Mouse (Mus musculus): ENCODE data around the gene Aqp9. TPM values are rescaled to one million over a fixed set of nuclear protein-coding genes. Genes with fewer than 3 reads are reported as not detected.

The Aqp9 gene
- polyA plus RNA-seq, 1 experiment from 2014 or later: 9.3 TPM

DNA sequence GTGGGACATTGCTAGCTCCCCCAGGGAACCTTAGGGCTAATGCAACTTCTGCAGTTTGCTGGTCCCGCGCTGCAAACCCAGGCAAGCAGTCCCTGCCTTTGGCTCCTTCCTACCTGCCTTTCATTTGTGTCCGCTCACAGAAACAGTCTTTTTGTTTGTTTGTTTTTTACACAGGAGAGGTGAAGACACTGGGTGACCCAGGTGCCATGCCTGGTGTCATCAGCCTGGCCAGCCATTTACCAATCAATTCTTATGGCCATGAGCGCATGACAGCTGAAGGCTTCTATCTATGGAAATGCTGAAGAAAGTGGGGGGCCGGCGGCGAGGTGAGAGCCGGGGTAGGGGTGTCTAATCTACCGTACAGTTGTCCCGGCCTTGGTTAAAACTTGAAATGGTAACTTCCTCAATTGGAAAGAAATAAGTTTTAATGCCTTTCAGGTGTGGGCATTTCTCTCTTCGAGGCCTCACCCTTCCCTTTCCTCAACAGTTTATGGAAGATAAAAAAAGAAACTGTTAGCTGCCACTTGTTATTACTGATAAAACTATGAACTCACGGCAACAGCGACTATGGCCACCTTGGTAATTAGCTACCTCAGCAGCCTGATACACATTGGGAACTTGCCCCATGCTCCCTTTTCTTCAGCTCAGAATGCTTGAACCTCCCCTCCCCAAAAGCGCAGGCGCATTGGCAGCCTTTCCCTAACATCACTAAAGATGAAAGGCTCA, 10.4 kb downstream of the Aqp9 start:
- Histone ChIP-seq H3K4me3 (replicated peaks) (peak overlapping the region; percentile 19; the same call in 1 of the 2 replicates), H3K9ac (peak overlapping the region; percentile 67), H3K4me2 (peak overlapping the region; percentile 58), H3K9me3 (replicated peaks) (no peaks in the 10 kb centered on the region), H3K27ac (peak overlapping the region; percentile 96), H3K27me3 (no peaks in the 10 kb centered on the region), H3K36me3 (no peaks in the 10 kb centered on the region), H3K4me1 (replicated peaks) (peaks cover 94% of the 10 kb centered on the region)
- DNase-seq (no peak), ATAC-seq (ENCODE audit: low read depth) (peak; percentile 59)
- WGBS (ENCODE audit: insufficient replicate concordance): 30% methylated on average over 15 of the region's 15 CpGs

DNA sequence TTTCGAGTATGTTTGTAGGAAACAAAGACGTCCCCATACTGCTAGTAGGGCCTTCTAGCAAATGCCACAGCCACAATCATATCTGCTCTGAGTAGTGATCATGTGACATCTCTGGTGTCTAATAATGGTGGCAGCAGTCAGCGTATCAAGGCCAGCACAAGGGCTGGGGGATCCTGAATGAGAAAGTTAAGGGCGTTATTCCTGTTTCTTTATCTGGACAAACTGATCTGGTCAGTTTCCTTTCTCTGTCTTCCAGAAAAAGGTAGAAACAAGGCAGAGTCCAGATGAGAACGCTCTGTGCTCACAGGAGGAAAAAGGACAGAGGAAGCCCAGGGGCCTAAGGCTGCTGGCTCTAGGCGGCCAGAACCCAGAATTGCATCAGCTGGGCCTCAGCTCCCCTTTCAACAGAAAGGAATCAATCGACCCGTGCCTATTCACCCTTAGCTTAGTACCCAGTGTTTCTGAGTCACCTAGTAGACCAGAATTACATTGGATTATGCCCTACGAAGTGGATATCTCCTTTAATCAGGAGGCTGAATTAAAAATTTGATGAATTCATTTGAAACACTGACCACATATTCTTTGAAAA, 11.9 kb downstream of the Aqp9 start:
- peak overlapping the region; percentile 58; the same call in 1 of the 2 replicates for H3K4me2 ChIP-seq
- H3K4me3 ChIP-seq (replicated peaks): no peak overlapping the region
- peak overlapping the region; percentile 96 for H3K27ac ChIP-seq
- WGBS (ENCODE audit: insufficient replicate concordance): 17% methylated on average over 9 of the region's 9 CpGs
- ATAC-seq (ENCODE audit: low read depth): peak; percentile 79
- peaks cover 89% of the 10 kb centered on the region for H3K4me1 ChIP-seq (replicated peaks)
- H3K9me3 ChIP-seq (replicated peaks): no peaks in the 10 kb centered on the region
- no peaks in the 10 kb centered on the region for H3K27me3 ChIP-seq
- no peaks in the 10 kb centered on the region for H3K36me3 ChIP-seq
- peak; percentile 47 for DNase-seq
- H3K9ac ChIP-seq: peak overlapping the region; percentile 67

DNA sequence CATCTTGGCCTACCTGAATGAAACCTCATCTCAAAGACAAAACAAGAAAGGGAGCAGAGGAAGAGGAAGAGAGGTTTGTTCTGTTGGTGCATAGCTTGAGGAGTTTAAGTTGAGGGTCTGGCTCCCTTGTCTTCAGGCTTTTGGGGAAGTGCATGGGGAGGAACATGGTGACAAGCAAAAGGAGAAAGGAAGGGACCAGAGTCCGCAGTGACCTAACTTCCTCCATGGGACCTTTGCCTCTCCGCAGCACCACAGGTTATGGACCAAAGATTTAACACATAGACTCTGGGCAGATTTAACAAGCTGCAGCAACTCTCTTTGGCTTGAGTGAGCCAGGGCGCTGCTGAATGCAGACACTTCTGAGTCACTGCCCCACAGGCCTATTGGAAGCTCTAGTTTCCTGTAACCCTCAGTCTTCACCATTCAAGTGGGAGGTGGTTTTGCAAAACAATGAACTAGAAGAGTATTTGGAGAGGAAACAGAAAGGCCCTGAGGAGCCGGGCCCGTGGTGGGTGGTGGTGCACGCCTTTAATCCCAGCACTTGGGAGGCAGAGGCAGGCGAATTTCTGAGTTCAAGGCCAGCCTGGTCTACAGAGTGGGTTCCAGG, 13.0 kb downstream of the Aqp9 start:
- 67% methylated on average over 7 of the region's 7 CpGs for WGBS (ENCODE audit: insufficient replicate concordance)
- Histone ChIP-seq H3K9me3 (replicated peaks) (no peaks in the 10 kb centered on the region), H3K4me2 (no peak overlapping the region), H3K9ac (peak overlapping the region; percentile 33; the same call in 1 of the 2 replicates), H3K27ac (peak overlapping the region; percentile 96), H3K27me3 (no peaks in the 10 kb centered on the region), H3K4me3 (replicated peaks) (no peak overlapping the region), H3K36me3 (no peaks in the 10 kb centered on the region), H3K4me1 (replicated peaks) (peaks cover 89% of the 10 kb centered on the region)
- ATAC-seq (ENCODE audit: low read depth) (no peak), DNase-seq (no peak)

DNA sequence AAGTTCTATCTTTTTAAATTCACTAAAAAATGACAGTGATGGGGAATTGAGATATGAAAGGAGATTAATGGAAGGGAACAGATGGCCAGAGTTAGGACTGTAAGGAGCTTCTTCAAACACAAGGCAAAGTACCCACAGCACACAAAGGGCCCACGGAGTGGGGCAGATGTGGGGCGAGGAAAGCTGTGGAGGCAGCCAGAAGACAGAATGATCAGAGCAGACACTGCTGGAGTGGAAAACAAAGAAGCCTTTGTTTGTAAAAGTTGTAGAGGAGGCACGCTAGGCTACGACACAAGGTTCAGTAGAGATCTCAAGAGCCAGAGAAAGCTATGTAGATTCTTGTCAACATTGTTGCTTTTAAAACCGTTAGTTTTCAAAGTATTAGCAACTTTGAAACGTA, 17.1 kb downstream of the Aqp9 start:
- no peak for DNase-seq
- H3K27ac ChIP-seq: peak overlapping the region; percentile 79

DNA sequence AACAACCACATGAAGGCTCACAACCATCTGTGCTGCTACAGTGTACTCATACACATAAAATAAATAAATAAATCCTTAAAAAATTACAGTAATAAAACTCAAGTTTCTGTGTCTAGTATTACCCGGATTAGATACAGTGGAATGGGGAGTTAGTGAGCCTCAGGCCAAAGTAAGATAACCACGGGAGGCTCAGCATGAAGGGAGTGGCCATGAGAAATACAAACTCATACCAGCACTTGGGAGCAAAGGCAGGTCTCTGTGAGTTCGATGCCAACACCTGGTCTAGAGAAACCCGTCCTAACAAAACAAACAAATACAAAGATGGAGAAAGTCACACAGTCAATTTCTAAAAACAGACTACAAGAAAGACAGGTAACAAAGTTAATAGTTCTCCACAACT, 18.3 kb downstream of the Aqp9 start:
- 34% methylated on average over 4 of the region's 4 CpGs for WGBS (ENCODE audit: insufficient replicate concordance)
- Histone ChIP-seq H3K27ac (peak overlapping the region; percentile 76), H3K4me1 (replicated peaks) (peaks cover 84% of the 10 kb centered on the region), H3K4me3 (replicated peaks) (no peak overlapping the region), H3K36me3 (peaks cover 3% of the 10 kb centered on the region; the same call in 1 of the 2 replicates), H3K9me3 (replicated peaks) (no peaks in the 10 kb centered on the region), H3K4me2 (no peak overlapping the region), H3K9ac (peak overlapping the region; percentile 32; the same call in 1 of the 2 replicates), H3K27me3 (no peaks in the 10 kb centered on the region)
- DNase-seq (peak; percentile 53), ATAC-seq (ENCODE audit: low read depth) (peak; percentile 71)

More for the DNA sequence above, 17.1 kb downstream of the Aqp9 start:
- no peak for ATAC-seq (ENCODE audit: low read depth)
- Histone ChIP-seq H3K27me3 (no peaks in the 10 kb centered on the region), H3K4me1 (replicated peaks) (peaks cover 84% of the 10 kb centered on the region), H3K4me2 (no peak overlapping the region), H3K9ac (peak overlapping the region; percentile 26; the same call in 1 of the 2 replicates), H3K4me3 (replicated peaks) (no peak overlapping the region), H3K36me3 (no peaks in the 10 kb centered on the region), H3K9me3 (replicated peaks) (no peaks in the 10 kb centered on the region)
- 75% methylated on average over 6 of the region's 6 CpGs for WGBS (ENCODE audit: insufficient replicate concordance)

DNA sequence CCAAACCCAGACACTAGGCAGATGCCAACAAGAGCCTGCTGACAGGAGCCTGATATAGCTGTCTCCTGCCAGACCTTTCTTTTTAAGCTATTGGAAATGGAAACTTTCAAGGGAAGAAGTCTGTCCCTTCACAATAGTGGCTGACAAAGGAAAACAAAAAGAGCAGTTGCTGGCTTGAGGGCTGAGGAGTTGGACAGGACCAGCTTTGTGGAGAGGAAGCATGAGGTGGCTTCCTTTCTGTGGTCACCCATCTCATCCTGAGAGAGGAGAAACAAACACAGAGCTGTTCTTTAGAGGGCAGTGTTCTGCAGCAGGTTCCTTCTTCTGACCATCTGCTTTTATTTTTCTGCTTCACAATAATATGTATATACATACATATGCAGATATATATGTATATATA, 19.6 kb downstream of the Aqp9 start:
- Histone ChIP-seq H3K4me1 (replicated peaks) (peaks cover 79% of the 10 kb centered on the region), H3K4me2 (no peak overlapping the region), H3K27ac (peak overlapping the region; percentile 76), H3K27me3 (no peaks in the 10 kb centered on the region), H3K9ac (peak overlapping the region; percentile 44; the same call in 1 of the 2 replicates), H3K9me3 (replicated peaks) (no peaks in the 10 kb centered on the region), H3K4me3 (replicated peaks) (no peak overlapping the region), H3K36me3 (peaks cover 3% of the 10 kb centered on the region; the same call in 1 of the 2 replicates)
- ATAC-seq (ENCODE audit: low read depth): no peak
- DNase-seq: no peak

DNA sequence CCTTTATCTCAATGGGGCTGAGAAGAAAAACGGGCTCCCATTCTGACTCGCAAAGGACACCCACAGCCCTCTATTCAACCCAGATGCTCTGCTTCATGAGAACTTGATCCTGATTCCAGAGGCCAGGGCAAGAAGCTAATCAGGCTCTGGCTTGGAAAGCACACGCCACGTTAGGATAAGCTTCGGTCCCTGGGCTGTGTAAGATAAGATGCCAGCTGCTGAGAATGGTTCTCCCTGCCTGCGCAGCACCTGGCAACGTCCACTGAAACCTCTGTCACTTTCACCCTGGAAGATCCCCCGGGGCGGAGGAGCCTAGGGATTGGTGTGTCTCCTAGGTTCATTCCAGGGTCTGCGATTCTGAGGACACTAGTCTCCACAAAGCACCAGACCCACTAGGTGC, 22.3 kb downstream of the Aqp9 start:
- H3K9me3 ChIP-seq (replicated peaks): 0 out of 2 replicates have a peak, but pooled peaks cover 2% of the 10 kb centered on the region
- H3K4me3 ChIP-seq (replicated peaks): peak overlapping the region; percentile 20; the same call in 1 of the 2 replicates
- H3K9ac ChIP-seq: peak overlapping the region; percentile 56
- WGBS (ENCODE audit: insufficient replicate concordance): 25% methylated on average over 10 of the region's 10 CpGs
- no peaks in the 10 kb centered on the region for H3K27me3 ChIP-seq
- DNase-seq (no peak), ATAC-seq (ENCODE audit: low read depth) (peak; percentile 98)
- H3K36me3 ChIP-seq: peaks cover 3% of the 10 kb centered on the region; the same call in 1 of the 2 replicates
- H3K27ac ChIP-seq: peak overlapping the region; percentile 84
- H3K4me2 ChIP-seq: peak overlapping the region; percentile 62
- H3K4me1 ChIP-seq (replicated peaks): peaks cover 70% of the 10 kb centered on the region

DNA sequence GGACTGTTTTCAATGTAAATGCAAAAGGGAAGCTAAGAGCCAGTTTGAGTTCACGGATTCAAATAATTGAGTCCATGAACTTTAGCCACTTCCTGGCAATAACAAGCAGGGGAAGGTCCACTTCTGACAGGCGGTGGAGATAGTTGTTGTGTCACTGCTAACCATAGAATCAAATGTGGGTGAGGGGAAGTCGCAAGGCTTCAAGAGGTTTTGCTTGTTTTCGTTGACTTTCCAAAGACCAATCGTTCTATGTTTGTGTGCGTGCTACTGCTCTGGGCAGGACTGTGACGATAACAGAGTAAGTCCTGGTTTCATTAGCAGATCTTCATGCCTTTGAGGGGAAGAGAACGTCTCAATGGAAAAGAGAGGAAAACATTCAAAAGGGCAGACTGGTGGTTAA, 28.3 kb downstream of the Aqp9 start:
- 0 out of 2 replicates have a peak, but pooled peaks cover 3% of the 10 kb centered on the region for H3K9me3 ChIP-seq (replicated peaks)
- peaks cover 37% of the 10 kb centered on the region for H3K4me1 ChIP-seq (replicated peaks)
- H3K4me3 ChIP-seq (replicated peaks): no peak overlapping the region
- H3K36me3 ChIP-seq: peaks cover 3% of the 10 kb centered on the region; the same call in 1 of the 2 replicates
- H3K4me2 ChIP-seq: no peak overlapping the region
- DNase-seq (no peak), ATAC-seq (ENCODE audit: low read depth) (peak; percentile 54)
- no peaks in the 10 kb centered on the region for H3K27me3 ChIP-seq
- 57% methylated on average over 8 of the region's 8 CpGs for WGBS (ENCODE audit: insufficient replicate concordance)
- no peak overlapping the region for H3K9ac ChIP-seq
- H3K27ac ChIP-seq: peak overlapping the region; percentile 77

DNA sequence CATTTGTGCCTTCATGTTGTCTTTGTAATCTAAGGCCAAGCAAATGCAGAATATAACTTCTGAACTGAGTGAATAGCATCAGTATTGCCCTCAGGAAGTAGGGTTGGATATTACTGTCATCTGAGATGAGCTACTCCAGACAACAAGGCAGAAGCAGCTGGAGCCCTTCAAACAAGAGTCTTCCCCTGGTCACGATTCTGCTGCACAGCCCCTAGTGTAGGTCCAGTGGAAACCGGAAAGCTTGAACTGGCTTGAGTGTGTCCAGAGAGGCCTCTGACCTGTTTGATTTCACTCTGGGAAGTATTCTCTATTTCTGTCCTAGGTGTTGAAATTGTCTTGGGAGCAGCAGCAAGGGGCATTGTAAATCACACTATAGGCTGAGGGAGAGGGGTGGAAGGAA, 29.5 kb downstream of the Aqp9 start:
- Histone ChIP-seq H3K4me3 (replicated peaks) (no peak overlapping the region), H3K4me2 (no peak overlapping the region), H3K4me1 (replicated peaks) (peaks cover 29% of the 10 kb centered on the region), H3K27me3 (no peaks in the 10 kb centered on the region), H3K27ac (peak overlapping the region; percentile 58; the same call in 1 of the 2 replicates), H3K9ac (no peak overlapping the region), H3K9me3 (replicated peaks) (0 out of 2 replicates have a peak, but pooled peaks cover 3% of the 10 kb centered on the region), H3K36me3 (0 out of 2 replicates have a peak, but pooled peaks cover 3% of the 10 kb centered on the region)
- ATAC-seq (ENCODE audit: low read depth): no peak
- 83% methylated on average over 2 of the region's 2 CpGs for WGBS (ENCODE audit: insufficient replicate concordance)
- DNase-seq: no peak

DNA sequence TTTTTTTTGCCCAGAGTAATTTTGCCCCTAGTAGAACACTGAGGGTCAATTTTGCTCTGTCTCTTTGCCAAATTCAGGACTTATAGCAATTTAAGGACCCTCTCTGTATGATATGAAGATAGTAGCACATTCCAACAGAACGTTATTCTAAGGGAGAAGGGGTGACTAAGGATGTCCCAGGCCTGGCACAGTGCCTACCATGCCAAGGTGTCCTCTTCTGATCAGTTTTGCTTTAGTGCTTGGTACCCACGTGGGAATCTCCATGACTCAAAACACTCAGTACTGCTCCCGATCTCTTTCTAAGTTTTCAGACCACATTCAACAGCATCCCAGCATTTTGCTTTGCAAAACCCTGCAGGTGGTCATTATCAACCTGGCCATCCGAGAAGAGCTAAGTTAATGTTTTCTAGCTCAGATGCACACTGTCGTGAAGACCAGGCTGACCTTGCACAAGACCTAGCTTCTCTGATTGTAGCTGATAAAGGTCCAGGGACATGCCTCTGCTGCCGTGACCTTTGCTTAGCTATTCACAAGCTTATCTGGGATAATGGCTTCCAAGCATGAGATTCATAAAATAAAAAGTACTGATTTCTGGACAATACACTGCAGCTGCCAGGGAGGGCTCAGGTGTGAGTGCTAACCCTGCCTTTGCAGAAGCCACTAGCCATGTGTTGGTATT, 31.1 kb downstream of the Aqp9 start:
- Histone ChIP-seq H3K27ac (peak overlapping the region; percentile 58), H3K4me3 (replicated peaks) (no peak overlapping the region), H3K4me1 (replicated peaks) (peaks cover 34% of the 10 kb centered on the region), H3K9me3 (replicated peaks) (0 out of 2 replicates have a peak, but pooled peaks cover 3% of the 10 kb centered on the region), H3K9ac (no peak overlapping the region), H3K4me2 (no peak overlapping the region), H3K36me3 (0 out of 2 replicates have a peak, but pooled peaks cover 3% of the 10 kb centered on the region), H3K27me3 (no peaks in the 10 kb centered on the region)
- WGBS (ENCODE audit: insufficient replicate concordance): 60% methylated on average over 6 of the region's 6 CpGs
- DNase-seq (no peak), ATAC-seq (ENCODE audit: low read depth) (no peak)

DNA sequence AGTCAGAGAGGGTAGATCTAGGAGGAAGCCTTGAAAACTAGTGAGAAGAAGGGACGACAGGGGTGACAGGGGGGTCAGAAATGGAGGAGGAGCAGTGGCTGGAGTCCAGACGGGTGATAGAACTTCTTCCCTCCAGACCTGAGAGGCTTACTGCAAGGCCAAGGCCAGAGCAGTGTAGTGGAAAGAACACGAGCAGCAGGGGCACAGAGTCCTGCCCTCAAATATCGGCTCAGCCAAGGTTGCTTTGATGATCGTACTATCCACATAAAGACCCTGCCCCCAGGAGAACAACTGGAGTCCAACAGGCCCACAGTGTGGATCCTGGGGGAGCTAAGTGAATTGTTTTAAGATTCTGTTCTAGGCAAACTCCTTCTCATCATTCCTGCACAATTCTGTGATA, 33.4 kb downstream of the Aqp9 start:
- Histone ChIP-seq H3K4me1 (replicated peaks) (peaks cover 30% of the 10 kb centered on the region), H3K4me2 (no peak overlapping the region), H3K9ac (no peak overlapping the region), H3K27ac (no peak overlapping the region), H3K36me3 (0 out of 2 replicates have a peak, but pooled peaks cover 3% of the 10 kb centered on the region), H3K9me3 (replicated peaks) (no peaks in the 10 kb centered on the region), H3K27me3 (no peaks in the 10 kb centered on the region), H3K4me3 (replicated peaks) (no peak overlapping the region)
- WGBS (ENCODE audit: insufficient replicate concordance): 58% methylated on average over 5 of the region's 5 CpGs
- DNase-seq: no peak
- no peak for ATAC-seq (ENCODE audit: low read depth)

Data from liver, embryonic 13.5 days (tissue).